Mouse (Mus musculus) lung, embryonic 16.5 days (tissue): ENCODE data around the gene Sgsm3. TPM values are rescaled to one million over a fixed set of nuclear protein-coding genes. Genes with fewer than 3 reads are reported as not detected.
A peak's percentile ranks its signal among the peaks of the same experiment; 100 is the strongest.

Source experiments
- ATAC-seq: fragments of 200-750 bp; cut with Nextera tagmentation; 2 replicates; pipeline ENCODE4 v1.8.0; 2017; ENCODE audit warnings: low read depth, mild to moderate bottlenecking, moderate library complexity
- H3K27ac ChIP-seq: fragments of 300-500 bp; sonication (generic); 2 replicates; pipeline ENCODE4 v1.5.1; 2014; ENCODE audit warnings: mild to moderate bottlenecking, control low read depth, low read length
- H3K27me3 ChIP-seq: fragments of 300-500 bp; sonication (generic); 2 replicates; pipeline ENCODE4 v1.6.1; 2014; ENCODE audit warnings: low read depth, low read length, mixed read lengths; ENCODE audit not compliant: control insufficient read depth, insufficient read depth
- H3K36me3 ChIP-seq: fragments of 300-500 bp; sonication (generic); 2 replicates; pipeline ENCODE4 v1.6.1; 2014; ENCODE audit warnings: low read length; ENCODE audit not compliant: control insufficient read depth, insufficient read depth
- H3K4me1 ChIP-seq: fragments of 300-500 bp; sonication (generic); replicated peaks from 2 replicates; pipeline ENCODE4 v1.6.1; 2014; ENCODE audit warnings: low read length, mixed read lengths; ENCODE audit not compliant: control insufficient read depth, insufficient read depth
- H3K4me2 ChIP-seq: fragments of 300-500 bp; sonication (generic); 2 replicates; pipeline ENCODE4 v1.6.1; 2014; ENCODE audit warnings: low read depth, low read length, control low read depth
- H3K4me3 ChIP-seq: fragments of 300-500 bp; sonication (generic); 2 replicates; pipeline ENCODE4 v1.5.1; 2014; ENCODE audit warnings: mild to moderate bottlenecking, low read length, control low read depth
- H3K9ac ChIP-seq: fragments of 300-500 bp; sonication (generic); 2 replicates; pipeline ENCODE4 v1.6.1; 2014; ENCODE audit warnings: low read length, control low read depth
- H3K9me3 ChIP-seq: fragments of 300-500 bp; sonication (generic); 2 replicates; pipeline ENCODE4 v1.6.1; 2016; ENCODE audit warnings: low read length; ENCODE audit not compliant: control insufficient read depth
- WGBS: fragments of 180-500 bp; shearing (Covaris S2); extraction: QIAGEN DNeasy Blood & Tissue Kit; methylation state at CpG from one replicate; pipeline ENCODE4 v1.1.7; 2014; 5-methylcytosine and 5-hydroxymethylcytosine counted together
- polyA plus RNA-seq: library from polyadenylated mRNA; unstranded; fragments of >200 nt; fragmentation: Nextera tagmentation; extraction: Ambion mirVana; gene quantifications from 2 replicates; pipeline ENCODE4 v1.2.1, GENCODE M21; 2015

The Sgsm3 gene
- polyA plus RNA-seq, 1 experiment from 2014 or later = 45.9 TPM

DNA sequence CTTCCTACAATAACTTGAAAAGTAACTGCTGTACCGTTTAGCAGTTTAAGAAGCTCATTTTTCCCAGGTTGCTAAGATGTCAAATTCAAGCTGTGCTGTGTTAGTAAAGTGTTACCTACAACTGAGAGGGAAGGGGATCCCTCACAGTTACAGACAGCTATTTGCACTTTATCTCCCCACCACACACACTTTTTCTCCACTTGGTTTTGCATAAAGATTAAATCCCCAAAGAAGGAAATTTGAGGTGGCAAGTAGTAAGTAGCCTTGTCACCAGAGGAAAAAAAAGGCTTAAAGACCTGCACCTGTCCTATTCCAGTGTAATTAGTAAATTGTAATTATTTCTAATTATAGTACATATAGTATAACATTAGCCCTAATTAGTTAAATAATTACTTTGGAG, 19.5 kb downstream of the Sgsm3 start:
- Histone ChIP-seq H3K9me3 (no peaks in the 10 kb centered on the region), H3K9ac (no peak overlapping the region), H3K27me3 (no peaks in the 10 kb centered on the region), H3K4me1 (peaks cover 19% of the 10 kb centered on the region), H3K27ac (peak overlapping the region; percentile 83), H3K4me3 (no peak overlapping the region), H3K36me3 (no peaks in the 10 kb centered on the region), H3K4me2 (no peak overlapping the region)
- ATAC-seq = no peak
- 25% methylated on average over 1 of the region's 1 CpGs for WGBS

- Histone ChIP-seq H3K36me3 (peaks cover 5% of the 10 kb centered on the region; the same call in 1 of the 2 replicates), H3K4me1 (peaks cover 18% of the 10 kb centered on the region), H3K27me3 (no peaks in the 10 kb centered on the region), H3K27ac (0 out of 2 replicates have a peak overlapping the region, but pooled peaks have one; percentile 36), H3K4me2 (no peak overlapping the region), H3K9me3 (no peaks in the 10 kb centered on the region), H3K4me3 (no peak overlapping the region), H3K9ac (peak overlapping the region; percentile 13; the same call in 1 of the 2 replicates)
- WGBS = 15% methylated on average over 2 of the region's 4 CpGs
- ATAC-seq = no peak
Measured at GRCm38 (mm10) chr15:81000419-81001138, 23.0 kb downstream of the Sgsm3 start.

DNA sequence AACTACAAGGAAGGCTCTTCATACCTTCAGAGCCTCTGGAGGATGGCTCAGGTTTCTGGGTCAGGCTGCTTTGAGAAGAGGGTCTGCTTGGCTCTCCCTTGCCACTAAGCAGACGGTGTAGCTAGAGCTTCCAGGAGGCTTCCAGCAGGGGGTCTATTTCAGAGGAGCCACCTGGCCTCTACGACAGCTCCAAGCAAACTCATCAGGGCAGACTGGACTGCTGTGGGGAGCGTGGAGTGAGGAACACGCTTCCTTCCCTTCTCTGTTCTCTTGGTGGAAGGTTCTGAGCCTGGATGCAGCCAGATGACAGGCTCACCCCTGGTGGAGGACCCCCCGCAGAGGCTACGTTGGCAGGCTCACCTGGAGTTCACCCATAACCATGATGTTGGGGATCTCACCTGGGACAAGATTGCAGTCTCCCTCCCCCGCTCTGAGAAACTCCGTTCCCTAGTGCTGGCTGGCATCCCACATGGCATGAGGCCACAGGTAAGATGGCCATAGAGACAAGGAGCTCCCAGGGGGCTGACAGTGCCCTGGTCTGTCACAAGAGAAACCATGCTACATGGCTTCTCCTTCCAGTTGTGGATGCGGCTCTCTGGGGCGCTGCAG, 28.7 kb downstream of the Sgsm3 start:
- Histone ChIP-seq H3K4me2 (no peak overlapping the region), H3K4me1 (no peaks in the 10 kb centered on the region), H3K9me3 (no peaks in the 10 kb centered on the region), H3K27me3 (no peaks in the 10 kb centered on the region), H3K4me3 (no peak overlapping the region), H3K9ac (no peak overlapping the region), H3K27ac (no peak overlapping the region), H3K36me3 (peaks cover 11% of the 10 kb centered on the region)
- no peak for ATAC-seq
- 75% methylated on average over 10 of the region's 10 CpGs for WGBS

DNA sequence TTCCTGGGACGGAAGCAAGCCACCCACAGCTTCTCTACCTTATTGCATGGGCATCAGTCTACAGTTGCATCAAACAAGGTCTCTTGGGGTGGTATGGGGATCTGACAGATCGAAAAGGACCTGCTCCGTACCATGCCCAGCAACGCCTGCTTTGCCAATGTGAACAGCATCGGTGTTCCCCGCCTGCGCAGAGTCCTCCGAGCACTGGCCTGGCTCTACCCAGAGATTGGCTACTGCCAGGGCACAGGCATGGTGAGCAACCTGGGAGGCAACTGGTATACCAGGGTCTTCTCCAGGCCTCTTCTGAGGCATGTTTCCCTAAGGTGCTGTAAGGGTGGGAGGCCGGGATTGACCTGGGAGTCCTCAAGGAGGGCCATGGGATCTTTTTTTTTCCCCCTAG, 29.8 kb downstream of the Sgsm3 start:
- Histone ChIP-seq H3K9me3 (no peaks in the 10 kb centered on the region), H3K9ac (no peak overlapping the region), H3K4me1 (no peaks in the 10 kb centered on the region), H3K4me2 (no peak overlapping the region), H3K36me3 (peaks cover 16% of the 10 kb centered on the region), H3K27ac (no peak overlapping the region), H3K4me3 (no peak overlapping the region), H3K27me3 (no peaks in the 10 kb centered on the region)
- 92% methylated on average over 9 of the region's 9 CpGs for WGBS
- no peak for ATAC-seq

DNA sequence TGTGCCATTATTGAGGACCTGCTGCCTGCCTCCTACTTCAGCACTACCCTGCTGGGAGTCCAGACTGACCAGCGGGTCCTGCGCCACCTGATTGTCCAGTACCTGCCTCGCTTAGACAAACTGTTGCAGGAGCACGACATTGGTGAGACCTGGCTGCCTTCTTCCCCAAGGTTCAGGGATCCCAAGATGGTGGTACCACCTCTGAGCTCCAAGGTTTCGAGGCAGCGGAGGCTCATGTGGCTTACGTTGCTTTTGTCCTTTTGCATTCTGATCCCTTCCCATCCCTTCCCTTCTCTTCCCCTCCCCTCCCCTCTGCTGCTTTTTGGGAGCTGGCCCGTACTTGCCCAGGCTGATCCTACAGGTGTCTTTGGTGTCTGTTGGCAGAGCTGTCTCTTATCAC, 30.3 kb downstream of the Sgsm3 start:
- H3K9ac ChIP-seq = no peak overlapping the region
- no peak overlapping the region for H3K4me2 ChIP-seq
- no peaks in the 10 kb centered on the region for H3K9me3 ChIP-seq
- WGBS = 81% methylated on average over 8 of the region's 8 CpGs
- no peaks in the 10 kb centered on the region for H3K27me3 ChIP-seq
- H3K4me1 ChIP-seq = no peaks in the 10 kb centered on the region
- H3K4me3 ChIP-seq = no peak overlapping the region
- H3K36me3 ChIP-seq = peaks cover 21% of the 10 kb centered on the region
- H3K27ac ChIP-seq = no peak overlapping the region
- ATAC-seq = no peak

- Histone ChIP-seq H3K27me3 (no peaks in the 10 kb centered on the region), H3K9me3 (no peaks in the 10 kb centered on the region), H3K4me2 (no peak overlapping the region), H3K36me3 (peaks cover 24% of the 10 kb centered on the region), H3K27ac (no peak overlapping the region), H3K4me1 (no peaks in the 10 kb centered on the region), H3K9ac (no peak overlapping the region), H3K4me3 (no peak overlapping the region)
- WGBS = 58% methylated on average over 10 of the region's 10 CpGs
- 0 out of 2 replicates have a peak, but pooled peaks have one; percentile 10 for ATAC-seq
Measured at GRCm38 (mm10) chr15:81008689-81009123, 31.1 kb downstream of the Sgsm3 start.

GRCm38 (mm10) chr15:81010114-81010513, 32.5 kb downstream of the Sgsm3 start:
- no peaks in the 10 kb centered on the region for H3K9me3 ChIP-seq
- no peak for ATAC-seq

GRCm38 (mm10) chr15:81011523-81011922, 34.0 kb downstream of the Sgsm3 start:
- 52% methylated on average over 3 of the region's 3 CpGs for WGBS
- Histone ChIP-seq H3K9ac (no peak overlapping the region), H3K4me2 (no peak overlapping the region), H3K9me3 (no peaks in the 10 kb centered on the region), H3K27ac (no peak overlapping the region), H3K4me3 (no peak overlapping the region), H3K36me3 (peaks cover 27% of the 10 kb centered on the region), H3K4me1 (no peaks in the 10 kb centered on the region), H3K27me3 (no peaks in the 10 kb centered on the region)
- ATAC-seq = no peak

More at GRCm38 (mm10) chr15:81010114-81010513, 32.5 kb downstream of the Sgsm3 start:
- Histone ChIP-seq H3K36me3 (peaks cover 21% of the 10 kb centered on the region), H3K27ac (no peak overlapping the region), H3K4me3 (no peak overlapping the region), H3K27me3 (no peaks in the 10 kb centered on the region), H3K4me2 (no peak overlapping the region), H3K9ac (no peak overlapping the region), H3K4me1 (no peaks in the 10 kb centered on the region)
- 74% methylated on average over 7 of the region's 7 CpGs for WGBS

DNA sequence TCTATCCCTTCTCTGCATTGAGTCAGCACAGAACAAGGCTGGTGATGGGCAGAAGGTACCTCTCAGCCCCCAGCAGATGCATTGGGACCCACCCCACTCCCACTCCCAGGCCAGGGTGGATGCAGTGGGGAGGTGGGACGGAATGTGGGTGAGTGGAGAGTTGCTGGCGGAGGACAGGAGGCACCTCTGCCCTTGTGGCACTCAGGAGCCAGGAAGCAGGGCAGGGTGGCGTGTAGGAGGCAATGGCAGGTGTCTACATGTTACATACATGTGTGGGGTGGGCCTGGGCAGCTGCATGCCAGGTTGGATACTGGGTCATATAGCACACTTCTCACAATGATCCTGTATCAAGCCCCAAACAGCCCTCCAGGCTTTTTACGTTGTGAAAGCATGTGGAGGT, 34.8 kb downstream of the Sgsm3 start:
- WGBS = 84% methylated on average over 4 of the region's 4 CpGs
- H3K36me3 ChIP-seq = peaks cover 27% of the 10 kb centered on the region

More for the DNA sequence above, 34.8 kb downstream of the Sgsm3 start:
- Histone ChIP-seq H3K9ac (no peak overlapping the region), H3K27ac (no peak overlapping the region), H3K4me3 (no peak overlapping the region), H3K9me3 (no peaks in the 10 kb centered on the region), H3K4me1 (no peaks in the 10 kb centered on the region), H3K4me2 (no peak overlapping the region), H3K27me3 (no peaks in the 10 kb centered on the region)
- no peak for ATAC-seq
